Mouse (Mus musculus): ENCODE data around the gene Gm27029. TPM values are rescaled to one million over a fixed set of nuclear protein-coding genes. Genes with fewer than 3 reads are reported as not detected.
"Not testable (repeated sequence)": the region's sequence is repeated elsewhere in the genome, so short reads cannot be mapped to it uniquely, and the experiment has no call there.

Gene Gm27029
- polyA plus RNA-seq, 1 experiment from 2014 or later, result 17.2 TPM

GRCm38 (mm10) chr11:101438006-101438405 lies 13.4 kb upstream of the Gm27029 start:
- H3K9ac ChIP-seq (ENCODE audit: low read length); H3K4me1 ChIP-seq (ENCODE audit: control insufficient read depth, insufficient read depth, low read length); H3K27ac ChIP-seq (ENCODE audit: low read length); H3K9me3 ChIP-seq (replicated peaks; ENCODE audit: control insufficient read depth, low read length); H3K4me3 ChIP-seq (ENCODE audit: low read length); H3K27me3 ChIP-seq (ENCODE audit: control insufficient read depth, insufficient read depth, low read length); ATAC-seq (replicated peaks; ENCODE audit: extremely low read depth, insufficient read depth, low FRiP score); H3K4me2 ChIP-seq (ENCODE audit: low read depth, low read length): not testable (repeated sequence)
- peaks cover 15% of the 10 kb centered on the region for H3K36me3 ChIP-seq (ENCODE audit: control insufficient read depth, insufficient read depth)
- WGBS, result 53% methylated on average over 3 of the region's 3 CpGs

GRCm38 (mm10) chr11:101436916-101437315 lies 12.3 kb upstream of the Gm27029 start:
- H3K9ac ChIP-seq (ENCODE audit: low read length), result no peak overlapping the region
- no peak overlapping the region for H3K27ac ChIP-seq (ENCODE audit: low read length)
- peaks cover 19% of the 10 kb centered on the region for H3K36me3 ChIP-seq (ENCODE audit: control insufficient read depth, insufficient read depth)
- WGBS, result 77% methylated on average over 4 of the region's 4 CpGs
- no peaks in the 10 kb centered on the region for H3K27me3 ChIP-seq (ENCODE audit: control insufficient read depth, insufficient read depth, low read length)
- ATAC-seq (replicated peaks; ENCODE audit: extremely low read depth, insufficient read depth, low FRiP score), result no peak
- H3K4me2 ChIP-seq (ENCODE audit: low read depth, low read length), result no peak overlapping the region
- H3K9me3 ChIP-seq (replicated peaks; ENCODE audit: control insufficient read depth, low read length), result no peaks in the 10 kb centered on the region
- no peaks in the 10 kb centered on the region for H3K4me1 ChIP-seq (ENCODE audit: control insufficient read depth, insufficient read depth, low read length)
- H3K4me3 ChIP-seq (ENCODE audit: low read length), result no peak overlapping the region

- WGBS, result 66% methylated on average over 4 of the region's 4 CpGs
- H3K4me1 ChIP-seq (ENCODE audit: control insufficient read depth, insufficient read depth, low read length), result no peaks in the 10 kb centered on the region
- no peak overlapping the region for H3K27ac ChIP-seq (ENCODE audit: low read length)
- H3K4me2 ChIP-seq (ENCODE audit: low read depth, low read length), result no peak overlapping the region
- ATAC-seq (replicated peaks; ENCODE audit: extremely low read depth, insufficient read depth, low FRiP score), result no peak
- H3K9me3 ChIP-seq (replicated peaks; ENCODE audit: control insufficient read depth, low read length), result no peaks in the 10 kb centered on the region
- H3K27me3 ChIP-seq (ENCODE audit: control insufficient read depth, insufficient read depth, low read length), result no peaks in the 10 kb centered on the region
- H3K9ac ChIP-seq (ENCODE audit: low read length), result no peak overlapping the region
- peaks cover 29% of the 10 kb centered on the region for H3K36me3 ChIP-seq (ENCODE audit: control insufficient read depth, insufficient read depth)
- H3K4me3 ChIP-seq (ENCODE audit: low read length), result no peak overlapping the region
Observed at GRCm38 (mm10) chr11:101435831-101436230, 11.2 kb upstream of the Gm27029 start.

- Histone ChIP-seq H3K9me3 (replicated peaks; ENCODE audit: control insufficient read depth, low read length) (no peaks in the 10 kb centered on the region), H3K4me3 (ENCODE audit: low read length) (no peak overlapping the region), H3K27ac (ENCODE audit: low read length) (no peak overlapping the region), H3K4me1 (ENCODE audit: control insufficient read depth, insufficient read depth, low read length) (no peaks in the 10 kb centered on the region), H3K36me3 (ENCODE audit: control insufficient read depth, insufficient read depth) (peaks cover 36% of the 10 kb centered on the region), H3K9ac (ENCODE audit: low read length) (no peak overlapping the region), H3K4me2 (ENCODE audit: low read depth, low read length) (no peak overlapping the region), H3K27me3 (ENCODE audit: control insufficient read depth, insufficient read depth, low read length) (no peaks in the 10 kb centered on the region)
- ATAC-seq (replicated peaks; ENCODE audit: extremely low read depth, insufficient read depth, low FRiP score), result no peak
- WGBS, result 82% methylated on average over 13 of the region's 13 CpGs
Observed at GRCm38 (mm10) chr11:101433396-101433795, 8.8 kb upstream of the Gm27029 start.

DNA sequence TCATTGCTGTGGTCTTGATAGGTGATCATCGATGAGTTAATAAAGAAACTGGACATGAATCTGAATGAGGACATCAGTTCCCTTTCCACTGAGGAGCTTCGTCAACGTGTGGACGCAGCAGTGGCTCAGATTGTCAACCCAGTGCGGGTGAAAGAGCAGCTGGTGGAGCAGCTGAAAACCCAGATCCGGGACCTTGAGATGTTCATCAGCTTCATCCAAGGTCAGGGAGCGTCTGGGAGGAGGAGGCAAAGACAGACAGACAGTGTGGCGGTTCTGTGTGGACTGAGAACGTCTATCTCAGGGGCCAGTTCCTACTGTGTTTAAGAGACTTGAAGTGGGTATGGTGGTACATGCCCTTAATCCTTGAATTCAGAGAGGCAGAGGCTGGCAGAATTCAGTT lies 6.7 kb upstream of the Gm27029 start:
- H3K9ac ChIP-seq (ENCODE audit: low read length), result no peak overlapping the region
- H3K4me2 ChIP-seq (ENCODE audit: low read depth, low read length), result no peak overlapping the region
- ATAC-seq (replicated peaks; ENCODE audit: extremely low read depth, insufficient read depth, low FRiP score), result no peak
- no peaks in the 10 kb centered on the region for H3K27me3 ChIP-seq (ENCODE audit: control insufficient read depth, insufficient read depth, low read length)
- H3K9me3 ChIP-seq (replicated peaks; ENCODE audit: control insufficient read depth, low read length), result no peaks in the 10 kb centered on the region
- 88% methylated on average over 9 of the region's 9 CpGs for WGBS
- peaks cover 36% of the 10 kb centered on the region for H3K36me3 ChIP-seq (ENCODE audit: control insufficient read depth, insufficient read depth)
- H3K4me1 ChIP-seq (ENCODE audit: control insufficient read depth, insufficient read depth, low read length), result peaks cover 6% of the 10 kb centered on the region
- H3K4me3 ChIP-seq (ENCODE audit: low read length), result no peak overlapping the region
- no peak overlapping the region for H3K27ac ChIP-seq (ENCODE audit: low read length)

- Histone ChIP-seq H3K27ac (ENCODE audit: low read length) (no peak overlapping the region), H3K9me3 (replicated peaks; ENCODE audit: control insufficient read depth, low read length) (no peaks in the 10 kb centered on the region), H3K4me1 (ENCODE audit: control insufficient read depth, insufficient read depth, low read length) (peaks cover 15% of the 10 kb centered on the region), H3K4me2 (ENCODE audit: low read depth, low read length) (peak overlapping the region; percentile 84), H3K36me3 (ENCODE audit: control insufficient read depth, insufficient read depth) (peaks cover 12% of the 10 kb centered on the region), H3K9ac (ENCODE audit: low read length) (peak overlapping the region; percentile 94), H3K27me3 (ENCODE audit: control insufficient read depth, insufficient read depth, low read length) (no peaks in the 10 kb centered on the region), H3K4me3 (ENCODE audit: low read length) (peak overlapping the region; percentile 100)
- 47% methylated on average over 8 of the region's 8 CpGs for WGBS
- ATAC-seq (replicated peaks; ENCODE audit: extremely low read depth, insufficient read depth, low FRiP score), result no peak
Observed at GRCm38 (mm10) chr11:101426165-101426564, 1.6 kb upstream of the Gm27029 start.

- Histone ChIP-seq H3K36me3 (ENCODE audit: control insufficient read depth, insufficient read depth) (peaks cover 11% of the 10 kb centered on the region), H3K4me3 (ENCODE audit: low read length) (peak within 1 kb of the TSS; percentile 100), H3K9ac (ENCODE audit: low read length) (peak within 1 kb of the TSS; percentile 94), H3K9me3 (replicated peaks; ENCODE audit: control insufficient read depth, low read length) (no peaks in the 10 kb centered on the region), H3K27ac (ENCODE audit: low read length) (peak within 1 kb of the TSS; percentile 98), H3K27me3 (ENCODE audit: control insufficient read depth, insufficient read depth, low read length) (no peaks in the 10 kb centered on the region), H3K4me2 (ENCODE audit: low read depth, low read length) (peak within 1 kb of the TSS; percentile 84), H3K4me1 (ENCODE audit: control insufficient read depth, insufficient read depth, low read length) (peaks cover 15% of the 10 kb centered on the region)
- ATAC-seq (replicated peaks; ENCODE audit: extremely low read depth, insufficient read depth, low FRiP score), result peak; percentile 90
- under 1% methylated on average over 81 of the region's 81 CpGs for WGBS
Observed at GRCm38 (mm10) chr11:101424925-101425813, 573 bp upstream of the Gm27029 start, which contains the start of the genes Rundc1 and Ptges3l. Gene Rundc1, plus strand, starts transcription at chr11:101425085. Gene Ptges3l, minus strand, starts transcription at chr11:101425333.

DNA sequence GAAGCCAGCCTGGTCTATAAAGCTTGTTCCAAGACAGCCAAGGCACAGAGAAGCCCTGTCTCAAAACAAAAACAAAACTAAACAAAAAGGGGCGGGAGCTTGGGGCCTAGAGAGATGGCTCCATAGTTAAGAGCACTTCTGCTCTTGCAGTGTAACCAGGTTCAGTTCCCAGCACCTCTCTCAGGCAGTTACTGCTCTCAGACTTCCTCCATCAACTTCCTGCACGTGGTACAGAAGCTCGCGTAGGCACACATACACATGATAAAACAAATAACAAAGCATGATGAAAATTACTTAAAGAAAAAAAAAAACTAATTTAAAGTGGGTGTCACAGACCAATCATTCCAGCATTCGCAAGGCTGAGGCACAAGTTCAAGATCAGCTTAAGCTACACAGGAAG lies 4.4 kb downstream of the Gm27029 start:
- Histone ChIP-seq H3K9ac (ENCODE audit: low read length) (no peak overlapping the region), H3K4me2 (ENCODE audit: low read depth, low read length) (no peak overlapping the region), H3K9me3 (replicated peaks; ENCODE audit: control insufficient read depth, low read length) (no peaks in the 10 kb centered on the region), H3K27ac (ENCODE audit: low read length) (no peak overlapping the region), H3K4me1 (ENCODE audit: control insufficient read depth, insufficient read depth, low read length) (peaks cover 7% of the 10 kb centered on the region), H3K4me3 (ENCODE audit: low read length) (no peak overlapping the region), H3K36me3 (ENCODE audit: control insufficient read depth, insufficient read depth) (peaks cover 8% of the 10 kb centered on the region; the same call in 1 of the 2 replicates), H3K27me3 (ENCODE audit: control insufficient read depth, insufficient read depth, low read length) (no peaks in the 10 kb centered on the region)
- WGBS, result 88% methylated on average over 5 of the region's 5 CpGs
- ATAC-seq (replicated peaks; ENCODE audit: extremely low read depth, insufficient read depth, low FRiP score), result no peak

DNA sequence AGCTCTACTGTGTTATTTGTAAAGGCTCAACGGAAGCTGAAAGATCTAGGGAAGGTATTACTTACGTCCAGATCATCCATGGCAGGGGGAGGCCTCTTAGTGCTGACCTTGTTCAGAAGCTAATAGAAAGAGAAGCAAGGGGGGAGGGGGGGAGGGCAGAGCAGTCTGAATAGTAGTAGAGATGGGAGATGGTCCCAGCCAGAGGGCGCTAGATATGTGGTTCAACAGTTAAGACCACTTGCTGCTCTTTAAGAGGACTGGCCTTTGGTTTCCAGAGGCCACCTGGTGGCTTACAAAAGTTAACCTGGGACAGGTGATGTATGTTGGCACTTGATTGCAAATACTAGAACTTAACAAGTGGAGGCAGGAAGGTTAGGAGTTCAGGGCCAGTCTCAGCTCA lies 5.0 kb downstream of the Gm27029 start:
- WGBS, result 40% methylated on average over 3 of the region's 3 CpGs
- H3K9ac ChIP-seq (ENCODE audit: low read length), result no peak overlapping the region
- H3K27ac ChIP-seq (ENCODE audit: low read length), result no peak overlapping the region
- no peak for ATAC-seq (replicated peaks; ENCODE audit: extremely low read depth, insufficient read depth, low FRiP score)
- peaks cover 8% of the 10 kb centered on the region; the same call in 1 of the 2 replicates for H3K36me3 ChIP-seq (ENCODE audit: control insufficient read depth, insufficient read depth)
- peaks cover 7% of the 10 kb centered on the region for H3K4me1 ChIP-seq (ENCODE audit: control insufficient read depth, insufficient read depth, low read length)
- H3K4me3 ChIP-seq (ENCODE audit: low read length), result no peak overlapping the region
- H3K4me2 ChIP-seq (ENCODE audit: low read depth, low read length), result no peak overlapping the region
- no peaks in the 10 kb centered on the region for H3K27me3 ChIP-seq (ENCODE audit: control insufficient read depth, insufficient read depth, low read length)
- no peaks in the 10 kb centered on the region for H3K9me3 ChIP-seq (replicated peaks; ENCODE audit: control insufficient read depth, low read length)

Measured in heart, embryonic 16.5 days (tissue).